ENCODE assay signal across 9 mouse cellular contexts in the genomic region with DNA sequence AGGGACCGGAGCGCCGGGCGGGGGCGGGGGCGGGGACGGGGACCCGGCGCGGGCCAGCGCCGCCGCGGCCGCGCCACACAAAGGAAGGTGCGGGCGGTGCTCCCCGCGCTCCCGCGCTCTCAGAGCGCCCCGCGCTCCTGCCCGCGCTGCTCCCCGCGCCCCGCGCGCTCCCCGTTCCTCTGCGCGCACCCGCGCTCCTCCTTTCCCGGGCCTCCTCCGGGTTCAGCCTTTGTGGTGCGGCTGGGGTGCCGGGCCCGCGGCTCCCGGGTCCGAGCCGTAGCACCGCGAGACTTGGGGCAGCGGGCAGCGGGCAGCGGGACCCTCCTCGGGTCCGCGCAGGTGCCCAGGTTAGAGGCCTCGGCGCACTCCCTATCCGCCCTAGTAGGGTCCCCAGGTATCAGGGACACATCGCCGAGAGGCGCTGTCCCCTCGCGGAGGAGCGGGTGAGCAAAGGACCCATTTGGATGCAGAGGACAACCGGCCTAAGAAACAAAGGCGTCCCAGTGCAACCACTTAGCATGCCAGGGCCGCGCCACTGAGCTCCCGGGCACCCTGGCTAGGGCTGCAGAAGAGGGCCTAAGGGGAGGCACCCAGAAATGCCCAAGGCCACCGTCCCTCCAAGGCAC. TPM values are rescaled to one million over a fixed set of nuclear protein-coding genes. Genes with fewer than 3 reads are reported as not detected.
DNase-seq lines count a peak whose midpoint lies in the region; ATAC-seq and TF ChIP-seq lines count a peak whose summit lies in the region.
"Had no signal": no experiment of that assay in that cellular context is flagged by ENCODE, and none has a peak within 500 bp of the region (broad histone marks: within the 10 kb centered on the region; RNA-seq: fewer than 3 reads in every experiment).

A gene (minus strand): TSS at position 281 of the 626 bp plus-strand sequence.

- no peaks in the 10 kb centered on the region for H3K27me3 ChIP-seq in forebrain, embryonic 11.5 days (ENCODE audit: control insufficient read depth, insufficient read depth, low read length)
- H3K27me3 ChIP-seq in midbrain, embryonic 14.5 days (ENCODE audit: control insufficient read depth, insufficient read depth, low read length): no peaks in the 10 kb centered on the region
- H3K27me3 ChIP-seq in stomach, postnatal 0 days (ENCODE audit: control insufficient read depth, insufficient read depth, low read length): no peaks in the 10 kb centered on the region

- H3K4me1 ChIP-seq in forebrain, embryonic 11.5 days (replicated peaks; ENCODE audit: control insufficient read depth, insufficient read depth, low read length): peaks cover 3% of the 10 kb centered on the region; the same call in 1 of the 2 replicates
- H3K4me1 ChIP-seq in midbrain, embryonic 14.5 days (ENCODE audit: control insufficient read depth, insufficient read depth, low read length): peaks cover 28% of the 10 kb centered on the region
- 0 out of 2 replicates have a peak, but pooled peaks cover 2% of the 10 kb centered on the region for H3K4me1 ChIP-seq in stomach, postnatal 0 days (replicated peaks; ENCODE audit: control insufficient read depth, insufficient read depth)

- peak within 1 kb of the TSS; percentile 89 for H3K27ac ChIP-seq in forebrain, embryonic 11.5 days (ENCODE audit: low read depth, low read length)
- H3K27ac ChIP-seq in midbrain, embryonic 14.5 days (replicated peaks; ENCODE audit: low read depth, low read length): peak within 1 kb of the TSS; percentile 98
- no peak within 1 kb of the TSS for H3K27ac ChIP-seq in stomach, postnatal 0 days (replicated peaks)

- H3K9ac ChIP-seq in forebrain, embryonic 11.5 days (ENCODE audit: low read length): peak within 1 kb of the TSS; percentile 96
- H3K9ac ChIP-seq in midbrain, embryonic 14.5 days (replicated peaks; ENCODE audit: low read length): peak within 1 kb of the TSS; percentile 97
- H3K9ac ChIP-seq in stomach, postnatal 0 days (ENCODE audit: low read length): peak within 1 kb of the TSS; percentile 65

- H3K4me3 ChIP-seq in forebrain, embryonic 11.5 days (ENCODE audit: low read depth, low read length): peak within 1 kb of the TSS; percentile 70
- peak within 1 kb of the TSS; percentile 80 for H3K4me3 ChIP-seq in midbrain, embryonic 14.5 days (replicated peaks; ENCODE audit: low read depth, low read length)
- H3K4me3 ChIP-seq in stomach, postnatal 0 days (ENCODE audit: low read depth, low read length): peak within 1 kb of the TSS; percentile 60

- ATAC-seq in forebrain, embryonic 11.5 days (replicated peaks; ENCODE audit: low FRiP score): peak; percentile 92
- ATAC-seq in inflammation-experienced regulatory T-cells, adult 6 months: peak; percentile 53
- peak; percentile 91 for ATAC-seq in midbrain, embryonic 14.5 days (ENCODE audit: low FRiP score, low TSS enrichment)
- peak; percentile 61 for ATAC-seq in stomach, postnatal 0 days (ENCODE audit: low FRiP score, low TSS enrichment)
- ATAC-seq in granulocyte monocyte progenitor cell, adult 5-6 weeks (replicated peaks; ENCODE audit: poor library complexity, severe bottlenecking): no peak

- intact Hi-C loops in left cerebral cortex, postnatal 10 days (cut with DNase I): no loop called here

- under 1% methylated on average over 58 of the region's 69 CpGs for WGBS in forebrain, embryonic 11.5 days
- WGBS in midbrain, embryonic 14.5 days: under 1% methylated on average over 65 of the region's 69 CpGs
- WGBS in stomach, postnatal 0 days: under 1% methylated on average over 50 of the region's 69 CpGs

- no peaks in the 10 kb centered on the region for H3K9me3 ChIP-seq in forebrain, embryonic 11.5 days (ENCODE audit: control insufficient read depth, low read length)
- H3K9me3 ChIP-seq in midbrain, embryonic 14.5 days (ENCODE audit: control insufficient read depth, low read length): no peaks in the 10 kb centered on the region
- H3K9me3 ChIP-seq in stomach, postnatal 0 days (ENCODE audit: control insufficient read depth, low read length): no peaks in the 10 kb centered on the region

- TF ChIP-seq CTCF in stomach, postnatal 0 days (IDR thresholded peaks at IDR 0.05; ENCODE audit: low read depth): no peak

- DNase-seq in NIH3T3 (ENCODE audit: low read depth): peak; percentile 76
- peak; percentile 83 for DNase-seq in brain, adult 2 months (ENCODE audit: low read depth, low spot score)
- DNase-seq in forebrain, embryonic 11.5 days (ENCODE audit: low spot score): no peak
- DNase-seq in left cerebral cortex, postnatal 10 days (ENCODE audit: extremely low spot score in 1 of 2, low spot score in 2 of 2): peak; percentile 66 to 81
- peak; percentile 94 for DNase-seq in midbrain, embryonic 14.5 days
- DNase-seq in stomach, postnatal 0 days (ENCODE audit: low spot score): peak; percentile 35

- peak within 1 kb of the TSS; percentile 78 for H3K4me2 ChIP-seq in forebrain, embryonic 11.5 days (ENCODE audit: low read depth, low read length, severe bottlenecking)
- H3K4me2 ChIP-seq in midbrain, embryonic 14.5 days (ENCODE audit: low read length): peak within 1 kb of the TSS; percentile 78
- peak within 1 kb of the TSS; percentile 95 for H3K4me2 ChIP-seq in stomach, postnatal 0 days (replicated peaks; ENCODE audit: low read depth)

- TF ChIP-seq EP300 in stomach, postnatal 0 days (optimal IDR thresholded peaks at IDR 0.05): no peak

- no peaks in the 10 kb centered on the region for H3K36me3 ChIP-seq in forebrain, embryonic 11.5 days (ENCODE audit: control insufficient read depth, insufficient read depth, low read length)
- no peaks in the 10 kb centered on the region for H3K36me3 ChIP-seq in midbrain, embryonic 14.5 days (ENCODE audit: control insufficient read depth, insufficient read depth, low read length)
- H3K36me3 ChIP-seq in stomach, postnatal 0 days (ENCODE audit: control insufficient read depth, insufficient read depth, low read length): no peaks in the 10 kb centered on the region

RNA-seq across cellular contexts. Expression of the gene that starts here (rescaled TPM):
- 40.9 and 43.0 TPM in 2 replicates for polyA plus RNA-seq in forebrain, embryonic 11.5 days (2014; fragmentation: Nextera tagmentation; extraction: Ambion mirVana)
- 1 to 10 TPM; 4.6 to 7.2 (median 5.6) TPM for polyA plus RNA-seq in inflammation-experienced regulatory T-cells, adult 6 months (2017; shearing (Covaris generic))
- 100 to 1,000 TPM; 172 to 181 TPM for total RNA-seq in left cerebral cortex, postnatal 10 days (2021)
- polyA plus RNA-seq in midbrain, embryonic 14.5 days (2014; fragmentation: Nextera tagmentation; extraction: Ambion mirVana): 75.7 and 82.1 TPM in 2 replicates
- 0.89 and 0.94 TPM in 2 replicates for polyA plus RNA-seq in stomach, postnatal 0 days (2015; fragmentation: Nextera tagmentation; extraction: Ambion mirVana)
- total RNA-seq in granulocyte monocyte progenitor cell, adult 5-6 weeks (2014; fragmentation: Nextera tagmentation): not detected in 2 replicates
- total RNA-seq in granulocyte monocyte progenitor cell, adult 5-6 weeks (2017): not detected in 2 replicates
- total RNA-seq: common myeloid progenitor, adult 5-6 weeks had no signal

Comparison
In these comparisons a context has a peak if more than half of its experiments do, and no peak if none do; other contexts are left out.
1. RNA of the gene that starts here (total RNA-seq): 172 to 181 TPM in left cerebral cortex, postnatal 10 days; not detected in granulocyte monocyte progenitor cell, adult 5-6 weeks; every median in the first group is over 100 times any median in the second.
2. Peak in DNase-seq, ATAC-seq, H3K4me3 ChIP-seq, H3K9ac ChIP-seq and H3K4me2 ChIP-seq in stomach, postnatal 0 days; RNA of the gene not detected or under 1 TPM.
3. Peak in every context shown above with its lines, with median percentiles within 50 percentile points of each other: H3K4me2 ChIP-seq, H3K4me3 ChIP-seq and H3K9ac ChIP-seq.